Mouse (Mus musculus) thymus, adult 2 months (tissue): ENCODE measurements around the gene Epb41.

Experiments used
- CTCF ChIP-seq: fragments of 200-500 bp; IDR thresholded peaks from 2 replicates; pipeline ENCODE4 v1.5.1; 2012; ENCODE audit warnings: mild to moderate bottlenecking, control low read depth, low read length, moderate library complexity, borderline replicate concordance; ENCODE audit not compliant: control insufficient read depth, poor library complexity, insufficient read depth; ENCODE audit errors: extremely low read depth
- POLR2A ChIP-seq: fragments of 200-500 bp; IDR thresholded peaks from 2 replicates; pipeline ENCODE4 v1.6.1; 2012; ENCODE audit warnings: mild to moderate bottlenecking, low read length, control low read depth, moderate library complexity; ENCODE audit not compliant: control insufficient read depth, poor library complexity, insufficient read depth; ENCODE audit errors: extremely low read depth

DNA sequence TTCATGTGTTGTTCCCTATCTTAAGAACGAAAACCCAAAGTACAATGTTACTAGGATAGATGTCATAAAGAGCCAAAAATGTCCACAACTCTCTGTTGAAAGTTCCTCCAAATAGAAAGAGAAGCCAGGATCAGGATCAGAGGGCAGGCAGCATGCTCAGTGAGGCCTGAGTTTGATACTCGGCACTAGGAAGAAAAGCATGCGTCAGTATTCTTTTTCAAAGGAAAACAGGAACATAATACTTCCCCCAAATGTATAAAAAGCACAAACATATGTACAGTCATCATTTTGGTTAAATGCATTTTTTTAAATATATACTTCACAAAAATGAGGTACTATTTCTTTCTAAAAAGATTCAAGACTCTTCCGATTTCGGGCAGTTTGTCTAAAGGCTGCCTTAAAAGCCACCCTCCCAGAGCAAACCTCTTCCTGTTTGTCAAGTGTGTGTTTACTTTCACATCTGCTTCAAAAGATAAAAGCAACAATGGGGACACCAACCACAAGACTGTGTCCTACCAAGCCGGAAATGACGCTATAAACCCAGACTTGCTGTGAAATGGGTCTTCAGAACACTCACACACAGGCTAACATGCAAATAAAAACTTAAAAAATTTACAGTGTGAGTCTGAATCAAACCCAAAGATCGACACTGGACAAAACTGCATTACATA, 35.0 kb downstream of the Epb41 start:
- TF ChIP-seq POLR2A (no peak), CTCF (no peak)
